Mouse (Mus musculus): ENCODE results near the gene Golga3. TPM values are rescaled to one million over a fixed set of nuclear protein-coding genes. Genes with fewer than 3 reads are reported as not detected.
A peak's percentile ranks its signal among the peaks of the same experiment; 100 is the strongest.

The Golga3 gene
- 10 to 100 TPM; 38.0 to 40.6 TPM for total RNA-seq (2021)
- long read RNA-seq, experiment 1, full-length matches to known transcripts, result 1 of 13 reads
- long read RNA-seq, experiment 1, partial matches to known transcripts, result 11 of 13 reads
- long read RNA-seq, experiment 1, other reads (novel, unspliced or antisense), result 1 of 13 reads
- long read RNA-seq, experiment 2, full-length matches to known transcripts, result 6 of 21 reads
- long read RNA-seq, experiment 2, partial matches to known transcripts, result 10 of 21 reads
- long read RNA-seq, experiment 2, other reads (novel, unspliced or antisense), result 5 of 21 reads

GRCm38 (mm10) chr5:110176362-110177020 lies at the start of gene Golga3:
Gene Golga3, plus strand, starts transcription at chr5:110176701.
- peak; percentile 93 for DNase-seq

- DNase-seq, result peak; percentile 98
Observed at GRCm38 (mm10) chr5:110135293-110136086, 41.0 kb upstream of the Golga3 start, which contains the start of gene Chfr. Gene Chfr, plus strand, starts transcription at chr5:110135842.

- no peak for DNase-seq
Observed at GRCm38 (mm10) chr5:110136087-110136464, 40.4 kb upstream of the Golga3 start.

GRCm38 (mm10) chr5:110137816-110138215 lies 38.7 kb upstream of the Golga3 start:
- no peak for DNase-seq

GRCm38 (mm10) chr5:110139325-110139724 lies 37.2 kb upstream of the Golga3 start:
- no peak for DNase-seq

GRCm38 (mm10) chr5:110140424-110140823 lies 36.1 kb upstream of the Golga3 start:
- DNase-seq, result no peak

- peak; percentile 28 for DNase-seq
Observed at GRCm38 (mm10) chr5:110142309-110142708, 34.2 kb upstream of the Golga3 start.

GRCm38 (mm10) chr5:110143007-110143406 lies 33.5 kb upstream of the Golga3 start:
- DNase-seq, result no peak

- no peak for DNase-seq
Observed at GRCm38 (mm10) chr5:110169374-110169773, 7.1 kb upstream of the Golga3 start.

- no peak for DNase-seq
Observed at GRCm38 (mm10) chr5:110177021-110177420, 520 bp downstream of the Golga3 start.

- DNase-seq, result no peak
Observed at GRCm38 (mm10) chr5:110178628-110179027, 2.1 kb downstream of the Golga3 start.

- DNase-seq, result peak; percentile 29
Observed at GRCm38 (mm10) chr5:110181716-110182115, 5.2 kb downstream of the Golga3 start.

- DNase-seq, result no peak
Observed at GRCm38 (mm10) chr5:110203164-110203895, 26.8 kb downstream of the Golga3 start.

GRCm38 (mm10) chr5:110204777-110205176 lies 28.3 kb downstream of the Golga3 start:
- no peak for DNase-seq

- DNase-seq, result no peak
Observed at GRCm38 (mm10) chr5:110211312-110211711, 34.8 kb downstream of the Golga3 start.

- DNase-seq, result no peak
Observed at GRCm38 (mm10) chr5:110216780-110217179, 40.3 kb downstream of the Golga3 start.

GRCm38 (mm10) chr5:110220331-110220730 lies 43.8 kb downstream of the Golga3 start:
- no peak for DNase-seq

- no peak for DNase-seq
Observed at GRCm38 (mm10) chr5:110222757-110223156, 46.3 kb downstream of the Golga3 start.

GRCm38 (mm10) chr5:110225056-110225455 lies 48.6 kb downstream of the Golga3 start:
- DNase-seq, result no peak

- DNase-seq, result no peak
Observed at GRCm38 (mm10) chr5:110227336-110227883, 50.9 kb downstream of the Golga3 start.

GRCm38 (mm10) chr5:110230401-110230779 lies 53.9 kb downstream of the Golga3 start:
- DNase-seq, result no peak

All from gastrocnemius, postnatal 25 days (tissue).